Mouse (Mus musculus): ENCODE results near the gene Nox1. TPM values are rescaled to one million over a fixed set of nuclear protein-coding genes. Genes with fewer than 3 reads are reported as not detected.

The Nox1 gene
- total RNA-seq, 2 experiments from 2014 or later, result 0.44 TPM; not detected in 1

DNA sequence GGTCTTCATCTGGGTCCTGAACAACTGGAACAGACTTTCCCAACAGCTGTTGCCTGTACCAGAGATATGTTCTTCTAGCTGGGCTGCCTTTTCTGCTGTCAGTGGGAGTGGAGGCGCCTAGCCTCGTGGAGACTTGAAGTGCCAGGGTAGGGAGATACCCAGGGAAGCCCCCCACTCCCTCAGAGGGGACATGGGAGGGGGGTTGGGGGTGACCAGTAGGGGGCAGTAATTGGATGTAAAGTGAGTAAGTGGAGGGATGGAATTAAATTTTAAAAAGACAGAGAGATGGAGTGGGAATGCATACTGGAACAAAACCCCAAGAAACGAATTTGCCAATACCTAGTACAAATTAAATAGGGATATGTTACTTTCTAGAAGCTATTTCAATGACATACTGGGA lies 87.9 kb downstream of the Nox1 start:
- intact Hi-C loops (cut with DNase I), result loop anchor here (5.0 to 10.0 kb wide), 2 partner anchors 183 to 221 kb away; no protein-coding TSS in a partner anchor
- DNase-seq (ENCODE audit: low spot score in 2 of 2), result no peak

- peak; percentile 7 to 36 for DNase-seq (ENCODE audit: low spot score in 2 of 2)
- intact Hi-C loops (cut with DNase I), result loop anchor here (5.0 to 10.0 kb wide), 2 partner anchors 185 to 223 kb away; no protein-coding TSS in a partner anchor
Measured at GRCm38 (mm10) chrX:134132295-134132694, 89.5 kb downstream of the Nox1 start.

- intact Hi-C loops (cut with DNase I), result no loop called here
- DNase-seq (ENCODE audit: low spot score in 2 of 2), result no peak
Measured at GRCm38 (mm10) chrX:134128549-134128948, 93.2 kb downstream of the Nox1 start.

- DNase-seq (ENCODE audit: low spot score in 2 of 2), result no peak
- intact Hi-C loops (cut with DNase I), result no loop called here
Measured at GRCm38 (mm10) chrX:134116417-134116816, 105.3 kb downstream of the Nox1 start.

- intact Hi-C loops (cut with DNase I), result no loop called here
- no peak for DNase-seq (ENCODE audit: low spot score in 2 of 2)
Measured at GRCm38 (mm10) chrX:134111767-134112166, 110.0 kb downstream of the Nox1 start.

GRCm38 (mm10) chrX:134102641-134103040 lies 119.1 kb downstream of the Nox1 start:
- intact Hi-C loops (cut with DNase I), result no loop called here
- peak; percentile 6 to 68 for DNase-seq (ENCODE audit: low spot score in 2 of 2)

DNA sequence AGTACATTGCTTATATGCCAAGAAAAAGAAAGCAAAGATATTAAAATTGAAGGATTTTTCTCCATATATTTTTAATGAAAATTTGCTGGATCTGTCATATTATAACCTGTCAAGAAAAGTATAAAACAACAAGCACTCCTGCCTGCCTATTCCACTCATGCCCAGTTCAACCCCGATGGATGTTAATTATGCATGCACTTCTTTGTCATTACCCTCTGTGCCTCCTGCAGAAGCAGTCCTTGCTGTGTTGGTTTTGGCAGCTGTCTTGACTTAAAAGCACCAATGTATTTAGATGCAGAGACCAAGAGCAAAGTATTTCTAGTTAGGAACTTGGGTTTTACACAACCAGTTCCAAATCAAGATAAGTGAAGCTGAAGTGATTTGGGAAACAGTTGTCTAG lies 136.3 kb downstream of the Nox1 start:
- no peak for DNase-seq (ENCODE audit: low spot score in 2 of 2)
- intact Hi-C loops (cut with DNase I), result no loop called here

DNA sequence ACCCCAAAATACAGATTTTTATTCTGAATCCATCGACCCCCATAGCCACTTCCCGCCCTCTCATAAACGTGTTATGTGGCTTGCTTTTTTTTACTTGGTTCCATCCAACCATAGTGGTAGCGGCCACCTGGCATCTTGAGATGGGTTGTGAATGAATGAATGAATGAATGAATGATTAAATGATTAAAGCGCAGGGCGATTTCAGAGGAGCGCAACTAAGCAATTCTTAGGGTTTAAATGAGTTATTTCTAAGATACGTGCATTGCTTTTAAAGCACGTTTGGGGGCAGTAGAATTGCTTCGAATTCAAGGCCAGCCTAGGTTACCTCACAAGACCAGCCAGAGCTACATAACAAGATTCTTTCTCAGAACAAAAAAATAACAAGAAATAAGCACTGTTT lies 162.0 kb downstream of the Nox1 start:
- peak; percentile 10 to 26 for DNase-seq (ENCODE audit: low spot score in 2 of 2)
- intact Hi-C loops (cut with DNase I), result loop anchor here (5.0 kb wide), 1 partner anchor 238 kb away; the partner anchor contains the start of gene Tmem35a

- intact Hi-C loops (cut with DNase I), result loop anchor here (5.0 kb wide), 1 partner anchor 238 kb away; the partner anchor contains the start of gene Tmem35a
- DNase-seq (ENCODE audit: low spot score in 2 of 2), result peak; percentile 88 to 96
Measured at GRCm38 (mm10) chrX:134058987-134059712, 162.6 kb downstream of the Nox1 start, which contains the start of gene Cstf2. Gene Cstf2, plus strand, starts transcription at chrX:134059187.

- intact Hi-C loops (cut with DNase I), result loop anchor here (5.0 kb wide), 1 partner anchor 239 kb away; the partner anchor contains the start of gene Tmem35a
Measured at GRCm38 (mm10) chrX:134058040-134058875, 163.5 kb downstream of the Nox1 start.

DNA sequence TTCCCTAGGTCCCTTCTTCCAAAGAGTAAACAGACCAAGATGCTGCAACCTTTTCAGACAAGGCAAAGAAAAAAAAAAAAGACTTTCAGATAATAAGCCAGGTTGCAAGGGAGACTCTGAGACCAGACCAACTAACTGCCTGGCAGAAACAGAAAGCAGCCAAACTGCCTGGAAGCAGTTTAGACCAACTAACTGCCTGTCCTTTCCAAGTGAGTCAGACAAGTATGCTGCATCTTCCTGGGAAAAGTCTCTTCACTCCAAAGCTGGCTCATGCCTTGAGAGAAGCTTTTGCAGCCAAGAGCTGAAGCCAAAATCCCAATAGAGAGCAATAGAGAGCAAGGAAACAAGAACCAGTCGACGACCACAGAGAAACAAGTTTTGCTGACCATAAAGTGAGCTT lies 164.9 kb downstream of the Nox1 start:
- intact Hi-C loops (cut with DNase I), result loop anchor here (5.0 kb wide), 1 partner anchor 240 kb away; the partner anchor contains the start of gene Tmem35a
- peak in 1 of 2 experiments; percentile 50 for DNase-seq (ENCODE audit: low spot score in 2 of 2)

More at GRCm38 (mm10) chrX:134058040-134058875, 163.5 kb downstream of the Nox1 start:
- DNase-seq (ENCODE audit: low spot score in 2 of 2), result peak; percentile 12 to 44

- DNase-seq (ENCODE audit: low spot score in 2 of 2), result no peak
- intact Hi-C loops (cut with DNase I), result no loop called here
Measured at GRCm38 (mm10) chrX:134048994-134049393, 172.8 kb downstream of the Nox1 start.

Small RNA genes lying within 50 kb of the gene (microRNA-seq; reads per million reads assigned to microRNA genes)
- 0 reads per million in 2 experiments for gene Mir3112

Other genes starting within 250 kb of the Nox1 start
- under 1 TPM; 0.43 to 0.48 TPM for gene Sytl4, start 240.1 kb downstream of the Nox1 start, total RNA-seq (2021)
- 100 to 1,000 TPM; 121 to 131 TPM for gene Cstf2, start 162.8 kb downstream of the Nox1 start, total RNA-seq (2021)
- 1 to 10 TPM; 1.1 to 1.5 TPM for gene Xkrx, start 59.9 kb downstream of the Nox1 start, total RNA-seq (2021)
- gene Arl13a, start 34.5 kb downstream of the Nox1 start, total RNA-seq (2021), result not detected
- gene Trmt2b, start 55.0 kb upstream of the Nox1 start, total RNA-seq (2021), result 1 to 10 TPM; 8.7 to 8.8 TPM
- 10 to 100 TPM; 67.7 to 70.6 TPM for gene Tmem35a, start 73.3 kb upstream of the Nox1 start, total RNA-seq (2021)
- gene Cenpi, start 86.1 kb upstream of the Nox1 start, total RNA-seq (2021), result under 1 TPM; 0.37 to 0.57 TPM
- gene Drp2, start 182.6 kb upstream of the Nox1 start, total RNA-seq (2021), result 10 to 100 TPM; 56.3 to 61.7 TPM

Data from left cerebral cortex, postnatal 25 days (tissue).